Mouse (Mus musculus) lung, postnatal 0 days (tissue): ENCODE measurements around the gene Camk2b.

Experiments
- CTCF ChIP-seq: IDR thresholded peaks from 2 replicates; pipeline ENCODE4 v1.5.1; 2016; ENCODE audit warnings: antibody characterized with exemption, mild to moderate bottlenecking
- EP300 ChIP-seq: IDR thresholded peaks from 2 replicates; pipeline ENCODE4 v1.6.1; 2016; ENCODE audit warnings: antibody characterized with exemption, mild to moderate bottlenecking, control low read depth

DNA sequence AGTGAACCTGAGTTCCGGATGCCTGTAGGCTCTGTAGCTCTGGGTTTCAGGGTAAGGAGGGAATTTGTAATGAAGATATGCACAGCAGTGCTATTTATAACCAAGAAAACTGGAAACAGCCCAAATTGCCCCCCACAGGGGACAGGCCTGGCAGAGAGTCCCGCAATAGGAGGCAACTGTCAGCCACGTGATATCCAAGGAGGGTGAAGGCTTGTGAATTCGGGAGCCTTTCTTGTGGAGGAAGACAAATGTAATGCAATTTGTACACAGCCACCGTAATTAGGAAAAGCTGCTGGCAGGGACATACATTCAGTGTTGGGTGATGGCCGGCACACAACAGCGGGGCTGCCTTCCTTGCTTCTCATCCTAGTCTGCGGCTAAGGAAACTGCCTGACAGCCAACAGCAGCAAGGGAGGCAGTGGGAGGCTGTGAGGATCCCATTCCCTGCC, 9.5 kb upstream of the Camk2b start:
- TF ChIP-seq EP300 (no peak), CTCF (no peak)
